Mouse (Mus musculus) lung, adult 10 weeks (tissue): ENCODE results near the gene Camta1. TPM values are rescaled to one million over a fixed set of nuclear protein-coding genes. Genes with fewer than 3 reads are reported as not detected.

Experiments used
- polyA plus RNA-seq: library from polyadenylated mRNA; stranded (reverse); fragments of 350-450 nt; fragmentation: Illumina TruSeq; extraction: RNeasy Lipid Tissue Mini Kit (QIAGEN cat#74804); gene quantifications from one replicate; pipeline ENCODE4 v1.2.3, GENCODE M21; 2014; ENCODE audit warnings: low read depth, low replicate concordance; ENCODE audit not compliant: insufficient read depth

The Camta1 gene
- 37.9 TPM for polyA plus RNA-seq

DNA sequence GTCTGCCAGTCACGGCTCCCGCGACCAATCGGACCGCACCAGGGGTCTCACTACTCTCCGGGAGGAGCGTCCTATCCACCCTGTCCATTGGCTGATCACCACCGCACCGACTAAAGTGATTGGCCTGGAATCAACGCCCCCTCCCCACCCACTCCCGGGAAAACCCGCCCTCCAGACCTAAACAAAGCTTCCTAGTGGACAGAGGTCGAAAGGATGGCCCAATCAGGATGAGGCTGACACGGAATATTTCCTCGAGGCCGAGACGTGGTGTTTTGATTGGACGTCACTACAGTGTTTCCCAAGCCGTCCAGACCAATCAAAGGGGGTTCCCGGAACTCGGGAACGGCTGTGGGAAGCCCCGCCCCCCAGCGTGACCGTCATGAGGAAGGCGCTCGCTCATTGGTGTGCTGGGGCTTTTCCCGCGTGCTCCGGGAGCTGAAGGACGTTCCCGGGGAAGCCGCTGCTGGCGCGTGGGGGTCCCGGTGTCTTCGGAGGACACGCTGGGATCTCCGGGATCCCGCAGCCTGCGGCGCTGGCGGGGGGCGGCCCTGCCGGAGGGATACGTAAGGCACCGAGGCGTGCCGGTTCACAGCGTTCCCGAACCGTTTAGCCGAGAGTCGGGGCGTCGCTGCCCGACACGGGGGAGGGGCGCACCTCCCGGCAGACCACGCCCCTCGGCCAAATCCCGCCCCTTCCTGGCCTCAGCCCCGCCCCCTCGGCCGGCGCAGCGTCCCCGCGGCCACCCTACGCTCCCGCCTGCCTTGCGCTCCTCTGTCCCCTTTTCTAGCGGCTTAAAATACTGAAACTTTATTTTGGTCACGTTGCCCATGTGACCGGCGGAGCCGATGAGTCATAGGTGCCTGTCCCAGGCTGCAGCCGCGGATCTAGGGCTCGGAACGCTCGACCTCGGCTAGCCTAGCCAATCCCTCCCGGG lies at the start of gene Camta1:
Camta1 (minus strand) TSS at position 71 of the 934 bp plus-strand sequence.

DNA sequence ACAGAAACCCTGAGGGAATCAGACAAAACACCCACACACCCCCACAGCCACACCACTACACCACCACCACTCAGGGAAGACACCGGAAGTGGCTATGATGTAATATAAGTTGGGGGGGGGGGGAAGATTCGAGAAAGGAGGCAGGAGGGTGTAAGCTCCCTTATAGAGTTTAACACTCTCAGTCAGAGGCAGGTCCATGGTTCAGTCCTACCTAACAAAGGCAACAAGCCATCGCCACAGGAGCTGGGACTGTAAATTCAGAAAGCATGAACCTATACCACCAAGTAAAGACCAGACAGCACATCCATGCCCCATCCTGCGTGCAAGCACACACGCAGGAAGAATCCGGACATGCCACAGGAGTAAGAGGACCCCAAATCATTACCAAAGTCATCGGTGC lies 772.4 kb downstream of the Camta1 start, which contains the start of gene Gm13090:
Gm13090 (plus strand) TSS at position 301 of the 400 bp plus-strand sequence.

DNA sequence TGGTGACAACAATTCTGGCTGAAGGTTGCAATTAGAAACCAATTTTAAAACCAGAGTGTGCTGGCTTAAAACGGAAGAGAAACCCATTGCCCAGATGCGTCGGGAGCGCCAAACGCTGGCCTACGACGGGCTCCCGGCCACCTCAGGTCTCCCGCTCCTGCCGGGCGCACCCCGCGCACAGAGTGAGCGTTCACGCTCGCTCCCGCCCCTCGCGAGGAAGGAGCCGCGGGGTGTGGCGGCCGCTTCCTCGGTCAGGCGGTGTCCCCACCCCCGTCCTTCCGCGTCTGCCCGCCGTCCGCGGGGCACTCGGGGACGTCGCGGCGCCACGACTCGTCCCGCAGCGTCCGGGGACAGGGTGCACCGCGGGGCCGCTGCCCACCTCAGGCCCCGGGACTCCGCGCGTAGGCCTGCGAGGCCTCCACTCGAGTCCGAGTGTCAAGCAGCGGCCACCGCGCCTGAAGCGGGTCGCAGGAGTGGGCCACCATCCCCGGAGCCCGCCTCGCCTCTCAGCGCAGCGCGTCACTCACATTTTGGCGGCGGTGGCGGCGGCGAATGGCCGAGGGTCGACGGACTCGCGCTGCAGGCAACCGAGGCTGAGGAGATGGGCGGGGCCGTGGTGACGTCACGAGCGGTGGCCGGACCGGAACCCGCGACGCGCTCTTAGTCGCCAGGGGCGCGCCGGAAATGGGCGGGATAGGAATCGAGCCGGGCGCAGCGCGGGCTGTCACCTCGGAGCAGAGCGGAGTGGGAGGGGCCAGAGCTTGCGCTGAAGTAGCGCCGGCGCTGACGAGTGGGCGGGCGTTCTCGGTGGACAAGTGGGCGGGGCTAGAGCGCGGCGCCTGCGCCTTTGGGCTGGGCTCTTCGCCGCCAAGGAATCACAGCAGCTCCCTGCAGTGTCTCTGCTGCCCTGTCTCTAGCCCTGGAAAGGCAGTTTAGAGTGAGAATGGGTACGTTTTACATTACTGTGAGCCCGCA lies 804.0 kb downstream of the Camta1 start, which contains the start of gene Vamp3:
Vamp3 (minus strand) TSS at position 617 of the 975 bp plus-strand sequence.

DNA sequence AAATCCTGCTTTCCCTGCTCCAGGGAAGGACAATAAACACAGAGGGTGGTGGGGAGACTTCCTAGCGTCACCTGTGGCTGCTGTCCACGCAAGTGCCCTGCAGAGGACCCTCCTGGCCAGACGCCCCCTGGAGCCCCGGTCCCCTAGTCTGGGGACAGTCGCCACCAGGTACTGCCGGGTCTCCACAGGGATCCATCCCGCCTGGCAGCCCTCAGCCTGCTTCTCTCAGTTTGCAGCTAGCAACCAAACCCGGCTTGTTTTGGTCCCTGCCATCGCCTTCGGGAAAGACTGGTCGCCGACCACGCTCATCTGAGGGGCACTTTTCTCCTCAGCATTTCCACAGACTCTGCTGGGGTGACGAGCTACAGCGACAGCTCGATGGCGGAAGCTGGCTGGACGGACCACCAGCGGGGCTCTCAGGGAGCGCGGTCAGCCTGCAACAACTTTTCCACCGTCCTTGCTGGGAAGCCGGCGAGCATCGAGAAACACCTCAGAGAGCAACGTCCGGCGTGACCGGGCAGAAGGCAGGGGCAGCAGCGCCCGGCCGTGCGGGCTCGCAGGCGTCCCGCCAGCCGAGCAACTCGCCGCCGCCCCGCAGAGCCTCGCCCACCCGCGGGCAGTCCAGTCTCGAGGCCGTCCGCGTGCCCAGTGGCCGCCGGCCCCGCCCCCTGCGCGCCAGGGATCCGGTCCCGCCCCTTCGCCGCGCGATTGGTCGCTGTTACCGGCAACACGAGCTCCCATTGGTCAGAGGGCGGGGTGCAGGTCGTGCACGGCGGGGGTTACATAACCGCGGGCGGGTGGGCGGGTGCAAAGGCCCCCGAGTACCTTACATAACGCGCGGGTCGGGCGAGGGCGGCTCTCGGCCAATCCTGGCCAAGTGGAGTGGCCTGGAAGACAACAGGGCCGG lies 817.4 kb downstream of the Camta1 start, which contains the start of gene Per3:
Per3 (minus strand) TSS at position 629 of the 907 bp plus-strand sequence.

DNA sequence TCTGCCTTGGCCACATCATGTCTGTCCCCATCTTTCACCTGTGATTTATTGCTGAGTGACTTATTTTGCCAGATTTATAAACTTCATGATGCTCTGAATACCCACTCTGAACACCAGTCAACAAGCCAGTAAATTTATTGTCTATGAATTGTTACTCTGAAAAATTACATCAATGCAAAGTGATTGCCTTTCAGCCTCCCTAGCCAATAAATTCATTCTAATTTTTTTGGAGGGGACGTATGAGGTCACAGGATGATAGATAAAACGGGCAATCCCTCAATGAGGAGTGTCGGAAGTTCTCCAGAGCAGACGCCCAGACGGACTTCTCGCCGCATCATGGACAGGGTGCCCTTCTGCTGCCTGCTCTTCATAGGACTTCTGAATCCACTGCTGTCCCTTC lies 864.9 kb downstream of the Camta1 start, which contains the start of gene Uts2:
Uts2 (plus strand) TSS at position 301 of the 400 bp plus-strand sequence.

DNA sequence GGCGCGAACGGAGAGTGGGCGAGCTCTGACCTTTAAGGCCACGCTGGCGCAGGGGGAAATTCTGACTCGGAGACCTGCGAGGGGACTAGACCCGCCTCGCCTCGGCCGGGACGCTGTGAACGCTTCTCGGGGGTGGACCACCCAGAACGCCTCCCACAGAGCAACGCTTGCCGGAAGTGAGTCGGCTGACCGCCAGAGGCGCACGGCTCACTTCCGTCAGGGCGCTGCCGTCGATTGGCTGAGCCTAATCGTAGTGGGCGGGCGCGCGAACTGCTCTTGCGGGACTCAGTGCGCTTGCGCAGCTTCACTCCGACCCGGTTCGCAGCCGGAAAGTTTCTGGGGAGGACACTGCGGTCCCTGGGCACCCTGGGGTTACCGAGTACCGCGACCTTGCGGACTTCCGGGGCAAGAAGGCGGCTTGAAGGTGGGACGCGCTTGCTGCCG lies 947.4 kb downstream of the Camta1 start, which contains the start of the genes Park7 and Tnfrsf9:
Park7 (minus strand) TSS at position 148 of the 444 bp plus-strand sequence.
Tnfrsf9 (plus strand) TSS at position 273 of the 444 bp plus-strand sequence.

Other genes with a start within 250 kb of the Camta1 start
- 17.7 TPM for gene Dnajc11, start 71.8 kb upstream of the Camta1 start, polyA plus RNA-seq
- 30.8 TPM for gene Thap3, start 127.1 kb upstream of the Camta1 start, polyA plus RNA-seq
- gene Phf13, start 134.4 kb upstream of the Camta1 start, polyA plus RNA-seq, result 7.4 TPM
- gene Klhl21, start 146.9 kb upstream of the Camta1 start, polyA plus RNA-seq, result 11.9 TPM
- 9.2 TPM for gene Zbtb48, start 165.8 kb upstream of the Camta1 start, polyA plus RNA-seq
- not detected for gene Tas1r1, start 176.7 kb upstream of the Camta1 start, polyA plus RNA-seq
- gene Nol9, start 177.4 kb upstream of the Camta1 start, polyA plus RNA-seq, result 8.4 TPM
- 9.4 TPM for gene Plekhg5, start 210.6 kb upstream of the Camta1 start, polyA plus RNA-seq